Mouse (Mus musculus) adrenal gland, postnatal 14 days (tissue): ENCODE measurements around the gene Bcl2l15. TPM values are rescaled to one million over a fixed set of nuclear protein-coding genes. Genes with fewer than 3 reads are reported as not detected.
"Not testable (repeated sequence)": the region's sequence is repeated elsewhere in the genome, so short reads cannot be mapped to it uniquely, and the experiment has no call there.

ENCODE experiments used
- DNase-seq: peaks from one replicate; pipeline ENCODE4 v3.0.0; 2021; ENCODE audit warnings: mixed read lengths
- long read RNA-seq, 2 experiments: library from polyadenylated mRNA; stranded (forward); transcript quantifications; one replicate each; pipeline ENCODE4 v2.0.0; 2021
- total RNA-seq: library from RNA; stranded (reverse); gene quantifications from 2 replicates; pipeline ENCODE4 v1.2.3, GENCODE M21; 2021

The Bcl2l15 gene
- 0.52 and 0.56 TPM in 2 replicates for total RNA-seq
- long read RNA-seq, experiment 1, result 0 reads
- long read RNA-seq, experiment 2, result 0 reads

GRCm38 (mm10) chr3:103832426-103832825 is at the start of gene Bcl2l15:
Gene Bcl2l15 (plus strand): TSS chr3:103832601.
- DNase-seq, result no peak

- no peak for DNase-seq
These were observed 49.4 kb upstream of the Bcl2l15 start for GRCm38 (mm10) chr3:103782844-103783609.

DNA sequence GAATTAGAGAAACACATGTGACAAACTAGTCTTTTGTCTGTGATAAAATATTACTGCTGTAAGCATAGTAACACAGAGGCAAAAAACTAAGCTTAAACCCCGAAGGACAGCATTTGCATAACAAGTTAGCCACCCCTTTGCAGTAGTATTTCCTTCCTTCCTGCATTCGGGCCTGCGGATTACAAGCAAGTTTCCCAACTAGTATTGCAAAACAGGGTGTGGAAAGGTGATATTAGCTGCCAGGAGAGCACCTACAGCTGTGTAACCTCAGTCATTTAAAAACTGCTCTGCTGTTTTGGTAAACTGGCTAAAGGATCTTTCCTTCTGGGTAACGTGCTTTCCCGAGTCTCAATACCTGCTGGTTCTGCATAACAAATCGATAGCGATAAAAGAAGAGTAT is 45.2 kb upstream of the Bcl2l15 start:
- peak; percentile 37 for DNase-seq

DNA sequence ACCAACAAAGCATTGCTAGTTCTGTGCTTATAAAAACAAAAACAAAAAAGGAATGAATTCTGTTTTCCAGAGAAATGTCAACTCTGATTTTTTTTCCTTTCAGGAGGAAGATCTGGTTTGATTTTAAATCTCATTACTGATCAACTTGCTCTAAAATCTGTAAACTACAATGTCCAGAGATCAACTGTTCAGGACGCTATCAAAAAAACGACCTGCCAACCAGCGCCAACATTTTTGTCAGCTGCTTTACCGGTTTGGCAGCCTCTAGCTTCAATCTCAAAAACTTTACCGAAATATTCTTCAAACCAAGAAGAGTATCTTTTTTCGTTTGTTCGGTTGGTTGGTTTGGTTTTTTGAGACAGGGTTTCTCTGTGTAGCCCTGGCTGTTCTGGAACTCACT is 43.3 kb upstream of the Bcl2l15 start:
- no peak for DNase-seq

GRCm38 (mm10) chr3:103789891-103790345 is 42.5 kb upstream of the Bcl2l15 start:
- DNase-seq, result peak; percentile 64

DNA sequence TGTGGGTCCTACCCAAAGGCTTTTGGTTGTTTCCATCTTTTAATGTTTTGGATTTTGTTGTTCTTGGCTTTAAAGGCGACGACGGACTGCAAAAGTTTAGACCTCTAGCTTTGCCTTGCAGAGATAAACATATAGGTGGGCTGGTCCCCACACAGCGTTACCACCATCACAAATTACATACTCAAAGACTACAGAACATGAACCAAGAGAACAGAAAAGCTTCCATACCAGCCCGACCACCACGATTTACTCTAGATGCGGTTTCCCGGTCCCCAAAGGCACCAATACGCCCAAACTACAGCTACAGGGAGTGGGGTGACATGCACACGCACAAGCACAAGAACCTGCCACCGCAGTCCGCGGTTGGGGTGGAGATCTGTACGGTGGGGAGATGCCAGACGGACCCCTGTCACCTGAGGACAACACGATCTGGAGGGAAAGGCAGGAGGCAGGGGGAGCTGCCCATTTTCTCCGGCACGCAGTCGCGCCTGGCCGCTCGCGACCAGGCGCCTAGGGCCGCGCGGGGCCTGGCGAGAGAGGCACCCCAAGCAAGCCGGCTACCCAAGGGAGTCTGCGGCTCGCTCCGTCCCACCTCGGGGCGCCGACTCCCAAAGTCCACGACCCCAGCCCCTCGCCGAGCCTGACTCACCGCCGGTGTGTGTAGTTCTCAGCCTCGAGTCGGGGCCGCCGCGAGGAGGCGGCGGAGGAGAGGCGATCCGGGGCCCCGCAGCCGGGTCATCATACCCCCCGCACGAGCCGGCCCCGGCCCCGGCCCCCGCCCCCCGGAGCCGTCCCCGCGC is 41.9 kb upstream of the Bcl2l15 start:
- DNase-seq, result no peak

- peak; percentile 97 for DNase-seq
These were observed 40.9 kb upstream of the Bcl2l15 start, which contains the start of gene Hipk1 for GRCm38 (mm10) chr3:103791230-103792110. Gene Hipk1 (minus strand): TSS chr3:103791563.

DNA sequence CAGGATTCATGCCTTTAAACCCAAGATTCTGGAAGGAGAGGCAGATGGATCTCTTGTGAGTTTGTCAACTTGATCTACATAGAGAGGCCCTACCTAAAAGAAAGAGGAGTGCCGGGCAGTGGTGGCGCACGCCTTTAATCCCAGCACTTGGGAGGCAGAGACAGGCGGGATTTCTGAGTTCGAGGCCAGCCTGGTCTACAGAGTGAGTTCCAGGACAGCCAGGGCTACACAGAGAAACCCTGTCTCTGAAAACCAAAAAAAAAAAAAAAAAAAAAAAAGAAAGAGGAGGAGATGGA is 40.3 kb upstream of the Bcl2l15 start:
- DNase-seq, result not testable (repeated sequence)

GRCm38 (mm10) chr3:103792566-103792965 is 39.8 kb upstream of the Bcl2l15 start:
- no peak for DNase-seq

GRCm38 (mm10) chr3:103796389-103796788 is 36.0 kb upstream of the Bcl2l15 start:
- DNase-seq, result no peak

- no peak for DNase-seq
These were observed 32.9 kb upstream of the Bcl2l15 start for GRCm38 (mm10) chr3:103799507-103799906.

- peak; percentile 81 for DNase-seq
These were observed 30.5 kb upstream of the Bcl2l15 start for GRCm38 (mm10) chr3:103801631-103802531.

DNA sequence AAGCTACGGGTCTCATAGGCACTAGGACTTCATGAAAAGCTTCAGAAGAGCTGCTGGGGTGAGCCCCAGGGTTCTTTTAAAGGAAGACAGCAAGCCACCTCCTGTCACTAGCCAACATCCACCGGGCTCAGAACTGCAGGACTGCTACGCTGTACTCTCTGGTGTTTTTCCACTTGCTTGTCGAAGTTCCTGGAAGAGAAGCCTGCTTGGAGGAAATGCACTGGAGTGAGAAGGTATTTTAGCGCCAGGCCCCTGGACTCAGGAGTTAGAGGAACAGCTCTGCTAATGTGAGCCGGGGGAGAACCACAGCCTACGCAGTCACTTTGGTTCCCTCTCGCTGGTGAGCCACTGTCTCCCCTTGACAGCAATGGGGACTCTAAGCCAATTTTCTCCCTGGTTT is 29.5 kb upstream of the Bcl2l15 start:
- DNase-seq, result peak; percentile 17

GRCm38 (mm10) chr3:103805671-103806070 is 26.7 kb upstream of the Bcl2l15 start:
- no peak for DNase-seq

- DNase-seq, result peak; percentile 96
These were observed 23.3 kb upstream of the Bcl2l15 start, which contains the start of the genes Dclre1b, Ap4b1 and Gm43064 for GRCm38 (mm10) chr3:103808891-103809798. Gene Dclre1b (minus strand): TSS chr3:103809444. Gene Ap4b1 (plus strand): TSS chr3:103809520. Gene Gm43064 (plus strand): TSS chr3:103809573.

DNA sequence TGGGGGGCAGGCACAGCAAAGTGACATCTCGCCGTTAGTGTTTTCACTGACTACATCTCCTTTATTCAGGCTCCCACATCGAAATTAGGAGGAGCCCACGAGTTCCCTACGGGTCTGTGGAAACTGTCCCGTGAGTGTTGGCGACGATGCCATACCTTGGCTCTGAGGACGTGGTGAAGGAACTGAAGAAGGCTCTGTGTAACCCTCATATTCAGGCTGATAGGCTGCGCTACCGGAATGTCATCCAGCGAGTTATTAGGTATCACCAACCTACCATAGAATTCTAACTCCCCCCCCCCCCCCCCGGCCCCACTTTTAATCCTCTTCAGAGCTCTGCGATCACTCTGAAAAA is 22.6 kb upstream of the Bcl2l15 start:
- no peak for DNase-seq

DNA sequence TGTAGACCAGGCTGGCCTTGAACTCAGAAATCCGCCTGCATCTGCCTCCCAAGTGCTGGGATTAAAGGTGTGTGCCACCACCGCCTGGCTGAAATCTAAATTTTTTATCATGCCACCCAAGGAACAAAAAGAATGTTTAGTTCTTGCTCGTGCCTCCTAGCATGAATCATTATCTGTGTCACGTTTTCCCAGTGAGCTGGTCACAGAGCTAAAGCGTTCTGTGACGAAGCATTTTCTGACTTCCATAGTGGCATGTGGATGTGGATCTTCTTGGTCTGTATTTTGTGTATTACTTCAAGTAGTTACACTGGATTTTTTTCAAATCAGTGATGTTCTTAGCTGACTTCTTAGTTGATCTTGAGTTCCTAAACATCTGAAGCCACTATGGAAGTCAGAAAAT is 21.4 kb upstream of the Bcl2l15 start:
- DNase-seq, result no peak

DNA sequence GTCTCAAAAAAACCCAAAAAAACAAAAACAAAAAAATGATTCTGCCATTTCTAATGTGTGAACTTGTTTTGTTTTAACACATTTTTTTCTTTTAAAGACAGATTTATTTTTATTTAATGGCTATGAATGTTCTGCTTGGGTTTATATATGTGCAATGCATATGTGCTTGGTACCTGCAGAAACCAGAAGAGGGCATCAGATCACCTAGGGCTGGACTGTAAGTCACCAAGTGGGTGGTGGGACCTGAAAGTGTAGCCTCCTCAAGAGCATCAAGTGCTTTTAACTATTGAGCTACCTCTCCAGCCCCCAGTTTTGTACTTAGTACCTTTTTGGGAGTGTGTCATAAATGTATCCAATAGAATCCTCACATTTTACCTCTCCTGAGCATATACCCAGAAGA is 4.9 kb upstream of the Bcl2l15 start:
- DNase-seq, result no peak

DNA sequence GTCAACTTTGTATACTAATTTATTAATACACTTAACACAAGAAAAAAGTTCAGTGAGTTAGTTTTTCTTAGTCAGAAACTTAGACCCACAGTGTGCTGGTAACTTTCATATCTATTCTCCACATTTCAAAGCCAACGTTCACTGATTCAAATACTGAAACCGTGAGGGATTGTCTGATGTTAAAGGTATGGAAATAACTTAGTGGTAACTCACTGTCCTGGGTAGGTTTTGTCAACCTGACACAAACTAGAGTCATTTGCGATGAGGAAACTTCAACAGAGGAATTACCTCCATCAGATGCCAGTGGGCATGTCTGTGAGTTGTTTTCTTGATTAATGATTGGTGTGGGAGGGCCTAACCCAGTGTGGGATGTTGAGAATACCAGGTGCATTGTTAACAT is 3.4 kb upstream of the Bcl2l15 start:
- no peak for DNase-seq

DNA sequence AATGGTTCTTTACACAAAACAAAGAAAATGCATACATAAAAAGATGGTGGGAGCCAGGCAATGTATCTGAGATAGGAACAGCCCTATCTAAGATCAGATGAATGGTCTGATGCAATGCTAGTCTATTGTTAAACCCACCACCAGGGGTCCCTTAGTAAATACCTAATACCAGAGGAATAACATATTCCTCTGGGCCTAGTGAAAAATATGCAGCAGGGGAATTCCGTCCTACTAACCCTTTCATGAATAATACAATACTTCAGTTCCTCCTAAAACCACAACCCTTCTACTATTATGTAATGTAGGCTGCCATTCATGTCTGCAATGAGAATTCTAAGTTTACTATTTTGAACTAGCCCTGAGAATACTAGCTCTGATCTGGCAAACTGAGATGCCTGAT is 1.7 kb upstream of the Bcl2l15 start:
- DNase-seq, result not testable (repeated sequence)
